ENCODE assay signal across 23 mouse cellular contexts in the genomic region with DNA sequence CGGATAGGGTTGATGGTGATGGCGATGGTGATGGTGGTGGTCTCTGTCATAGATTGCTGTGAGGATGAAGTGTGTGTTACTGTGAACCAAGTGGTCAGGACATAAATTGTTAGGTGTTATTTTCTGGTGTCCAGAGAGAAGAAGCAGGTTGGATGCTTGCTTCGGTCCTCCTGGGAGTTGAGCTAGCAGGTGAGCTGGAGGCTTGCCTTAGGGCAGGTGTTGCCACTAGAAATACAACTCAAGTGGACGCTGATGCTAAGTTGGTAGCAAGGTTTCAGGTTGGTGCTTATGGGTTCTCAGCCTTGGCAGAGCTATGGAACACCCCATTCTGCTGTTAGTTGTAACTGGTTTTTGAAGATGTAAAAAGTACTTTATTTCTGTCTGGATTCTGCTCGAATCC. TPM values are rescaled to one million over a fixed set of nuclear protein-coding genes. Genes with fewer than 3 reads are reported as not detected.
DNase-seq lines count a peak whose midpoint lies in the region; ATAC-seq and TF ChIP-seq lines count a peak whose summit lies in the region.
"Had no signal": no experiment of that assay in that cellular context is flagged by ENCODE, and none has a peak within 500 bp of the region (broad histone marks: within the 10 kb centered on the region; RNA-seq: fewer than 3 reads in every experiment).

No protein-coding gene starts in this region.

- ATAC-seq in erythroblast, adult 5-6 weeks (replicated peaks; ENCODE audit: low FRiP score, poor library complexity, severe bottlenecking) = no peak
- no peak for ATAC-seq in intestine, postnatal 0 days
- ATAC-seq in intestine, embryonic 16.5 days = no peak
- ATAC-seq in liver, embryonic 14.5 days (ENCODE audit: insufficient read depth) = no peak
- ATAC-seq: CD4-positive, CD25-positive, alpha-beta regulatory T cell, adult 4 months; forebrain, embryonic 16.5 days had no signal

- TF ChIP-seq EP300 in liver, embryonic 14.5 days (IDR thresholded peaks at IDR 0.05; ENCODE audit: low read depth) = no peak

- peak overlapping the region; percentile 0 for H3K4me3 ChIP-seq in erythroblast, embryonic 14.5 days (replicated peaks)
- H3K4me3 ChIP-seq in intestine, postnatal 0 days (ENCODE audit: low read depth, low read length) = no peak overlapping the region
- no peak overlapping the region for H3K4me3 ChIP-seq in intestine, embryonic 16.5 days (ENCODE audit: low read length)
- no peak overlapping the region for H3K4me3 ChIP-seq in lung, adult 2 months (replicated peaks; ENCODE audit: extremely low read depth, low read depth, low read length)
- no peak overlapping the region for H3K4me3 ChIP-seq in liver, embryonic 14.5 days (ENCODE audit: insufficient read depth in 1 of 2, low read depth in 2 of 2, low read length in 2 of 2)
- H3K4me3 ChIP-seq: embryonic facial prominence, embryonic 15.5 days; forebrain, embryonic 12.5 days; heart, embryonic 15.5 days; hindbrain, embryonic 10.5 days had no signal

- 87% methylated on average over 5 of the region's 5 CpGs for WGBS in intestine, postnatal 0 days
- 88% methylated on average over 5 of the region's 5 CpGs for WGBS in intestine, embryonic 16.5 days
- WGBS in lung, adult 2 months = 83% methylated on average over 5 of the region's 5 CpGs
- WGBS in liver, embryonic 14.5 days (ENCODE audit: insufficient replicate concordance) = 87% methylated on average over 5 of the region's 5 CpGs

- H3K36me3 ChIP-seq in erythroblast, embryonic 14.5 days (ENCODE audit: control insufficient read depth) = peaks cover 33% of the 10 kb centered on the region
- no peaks in the 10 kb centered on the region for H3K36me3 ChIP-seq in intestine, postnatal 0 days (ENCODE audit: control insufficient read depth, insufficient read depth)
- no peaks in the 10 kb centered on the region for H3K36me3 ChIP-seq in intestine, embryonic 16.5 days (ENCODE audit: control insufficient read depth, insufficient read depth, low read length)
- H3K36me3 ChIP-seq in liver, embryonic 14.5 days (replicated peaks; ENCODE audit: control insufficient read depth, insufficient read depth, low read depth) = no peaks in the 10 kb centered on the region
- H3K36me3 ChIP-seq: embryonic facial prominence, embryonic 15.5 days; forebrain, embryonic 12.5 days; heart, embryonic 15.5 days; hindbrain, embryonic 10.5 days had no signal

- H3K9me3 ChIP-seq in erythroblast, embryonic 14.5 days (ENCODE audit: control insufficient read depth, low read length) = no peaks in the 10 kb centered on the region
- H3K9me3 ChIP-seq in intestine, postnatal 0 days (ENCODE audit: control insufficient read depth) = no peaks in the 10 kb centered on the region
- no peaks in the 10 kb centered on the region for H3K9me3 ChIP-seq in intestine, embryonic 16.5 days (ENCODE audit: control insufficient read depth, low read length)
- H3K9me3 ChIP-seq in liver, embryonic 14.5 days (ENCODE audit: control insufficient read depth, low read length) = no peaks in the 10 kb centered on the region
- H3K9me3 ChIP-seq: embryonic facial prominence, embryonic 15.5 days; forebrain, embryonic 12.5 days; G1E; heart, embryonic 15.5 days; hindbrain, embryonic 10.5 days had no signal

- peak; percentile 60 for DNase-seq in lung, postnatal 36 days
- no peak for DNase-seq in lung, adult 2 months
- DNase-seq in liver, embryonic 14.5 days (ENCODE audit: low read depth in 3 of 3, low spot score in 3 of 3) = no peak
- no peak for DNase-seq in layer of hippocampus, adult 11-12 months (ENCODE audit: low spot score)
- DNase-seq: adrenal gland, postnatal 10 days; B cell, adult 2 months; cerebellum, adult 11 months; cerebellum, adult 8-10 months; cerebellum, postnatal 14 days; embryo, embryonic 11 days; gastrocnemius, postnatal 10 days had no signal

- H3K4me1 ChIP-seq in erythroblast, embryonic 14.5 days (ENCODE audit: control insufficient read depth) = peaks cover 83% of the 10 kb centered on the region
- peaks cover 15% of the 10 kb centered on the region for H3K4me1 ChIP-seq in intestine, postnatal 0 days (replicated peaks; ENCODE audit: control insufficient read depth, insufficient read depth, low read length)
- H3K4me1 ChIP-seq in intestine, embryonic 16.5 days (ENCODE audit: control insufficient read depth, insufficient read depth, low read length) = peaks cover 52% of the 10 kb centered on the region
- H3K4me1 ChIP-seq in lung, adult 2 months (ENCODE audit: control insufficient read depth, insufficient read depth, low read length) = peaks cover 26% of the 10 kb centered on the region
- H3K4me1 ChIP-seq in liver, embryonic 14.5 days (replicated peaks; ENCODE audit: control insufficient read depth in 2 of 2, insufficient read depth in 2 of 2, low read length in 1 of 2) = peaks cover 66 to 68% of the 10 kb centered on the region in 2 experiments

- peak overlapping the region; percentile 18; the same call in 1 of the 2 replicates for H3K9ac ChIP-seq in intestine, postnatal 0 days (ENCODE audit: low read depth, low read length)
- H3K9ac ChIP-seq in intestine, embryonic 16.5 days (ENCODE audit: low read depth, low read length) = no peak overlapping the region
- no peak overlapping the region for H3K9ac ChIP-seq in liver, embryonic 14.5 days (replicated peaks)
- H3K9ac ChIP-seq: embryonic facial prominence, embryonic 15.5 days; forebrain, embryonic 12.5 days; heart, embryonic 15.5 days; hindbrain, embryonic 14.5 days had no signal

- no peak overlapping the region for H3K27ac ChIP-seq in intestine, postnatal 0 days (ENCODE audit: low read depth, low read length)
- no peak overlapping the region for H3K27ac ChIP-seq in intestine, embryonic 16.5 days (ENCODE audit: low read length)
- peak overlapping the region; percentile 67; the same call in 1 of the 2 replicates for H3K27ac ChIP-seq in liver, embryonic 14.5 days
- H3K27ac ChIP-seq: embryonic facial prominence, embryonic 15.5 days; forebrain, embryonic 12.5 days; heart, embryonic 15.5 days; hindbrain, embryonic 10.5 days; hindbrain, embryonic 14.5 days had no signal

- 0 out of 2 replicates have a peak overlapping the region, but pooled peaks have one; percentile 24 for H3K4me2 ChIP-seq in intestine, postnatal 0 days (replicated peaks; ENCODE audit: low read depth)
- H3K4me2 ChIP-seq in intestine, embryonic 16.5 days (ENCODE audit: low read depth, low read length) = no peak overlapping the region
- H3K4me2 ChIP-seq in liver, embryonic 14.5 days (ENCODE audit: low read depth) = peak overlapping the region; percentile 84
- H3K4me2 ChIP-seq: embryonic facial prominence, embryonic 15.5 days; forebrain, embryonic 12.5 days; heart, embryonic 15.5 days; hindbrain, embryonic 14.5 days had no signal

- no peak for TF ChIP-seq CTCF in intestine, postnatal 0 days (IDR thresholded peaks at IDR 0.05; ENCODE audit: low read depth)
- no peak for TF ChIP-seq CTCF in lung, adult 2 months (IDR thresholded peaks at IDR 0.05; ENCODE audit: insufficient read depth, low read length)
- no peak for TF ChIP-seq CTCF in liver, embryonic 14.5 days (IDR thresholded peaks at IDR 0.05; ENCODE audit: low read depth)

- TF ChIP-seq POLR2A in lung, adult 2 months (IDR thresholded peaks at IDR 0.05; ENCODE audit: borderline replicate concordance, extremely low read depth, low read depth, low read length) = no peak

- H3K27me3 ChIP-seq in erythroblast, embryonic 14.5 days (ENCODE audit: control insufficient read depth) = no peaks in the 10 kb centered on the region
- H3K27me3 ChIP-seq in intestine, postnatal 0 days (replicated peaks; ENCODE audit: control insufficient read depth, insufficient read depth, low read length) = no peaks in the 10 kb centered on the region
- no peaks in the 10 kb centered on the region for H3K27me3 ChIP-seq in intestine, embryonic 16.5 days (replicated peaks; ENCODE audit: control insufficient read depth, insufficient read depth, low read length)
- no peaks in the 10 kb centered on the region for H3K27me3 ChIP-seq in liver, embryonic 14.5 days (ENCODE audit: control insufficient read depth, insufficient read depth, low read length)
- H3K27me3 ChIP-seq: embryonic facial prominence, embryonic 15.5 days; heart, embryonic 15.5 days had no signal

RNA-seq across cellular contexts. Expression of a gene that starts 4.1 kb away (rescaled TPM):
- polyA plus RNA-seq in erythroblast, embryonic 14.5 days (2012) = 0.73 and 0.85 TPM in 2 replicates
- 25.7 and 53.4 TPM in 2 replicates for total RNA-seq in erythroblast, adult 5-6 weeks (2015; ENCODE audit: low replicate concordance)
- total RNA-seq in erythroblast, adult 5-6 weeks (2017; ENCODE audit: low replicate concordance) = 57.3 and 58.4 TPM in 2 replicates
- 21.3 and 22.8 TPM in 2 replicates for polyA plus RNA-seq in intestine, postnatal 0 days (2015; fragmentation: Nextera tagmentation; extraction: Ambion mirVana)
- 16.6 and 18.2 TPM in 2 replicates for polyA plus RNA-seq in intestine, embryonic 16.5 days (2015; fragmentation: Nextera tagmentation; extraction: Ambion mirVana)
- 16.2 and 19.3 TPM in 2 replicates for polyA plus RNA-seq in lung, adult 2 months (2012; rRNA removed)
- 4.0 and 5.4 TPM in 2 replicates for polyA plus RNA-seq in liver, embryonic 14.5 days (2012; rRNA removed)
- 4.2 and 5.8 TPM in 2 replicates for polyA plus RNA-seq in liver, embryonic 14.5 days (2014; fragmentation: Nextera tagmentation; extraction: Ambion mirVana)
